Mouse (Mus musculus): Measurements from ENCODE around the gene Pnpla6. TPM values are rescaled to one million over a fixed set of nuclear protein-coding genes. Genes with fewer than 3 reads are reported as not detected.

Gene Pnpla6
- polyA plus RNA-seq, 1 experiment from 2014 or later: 16.0 TPM

DNA sequence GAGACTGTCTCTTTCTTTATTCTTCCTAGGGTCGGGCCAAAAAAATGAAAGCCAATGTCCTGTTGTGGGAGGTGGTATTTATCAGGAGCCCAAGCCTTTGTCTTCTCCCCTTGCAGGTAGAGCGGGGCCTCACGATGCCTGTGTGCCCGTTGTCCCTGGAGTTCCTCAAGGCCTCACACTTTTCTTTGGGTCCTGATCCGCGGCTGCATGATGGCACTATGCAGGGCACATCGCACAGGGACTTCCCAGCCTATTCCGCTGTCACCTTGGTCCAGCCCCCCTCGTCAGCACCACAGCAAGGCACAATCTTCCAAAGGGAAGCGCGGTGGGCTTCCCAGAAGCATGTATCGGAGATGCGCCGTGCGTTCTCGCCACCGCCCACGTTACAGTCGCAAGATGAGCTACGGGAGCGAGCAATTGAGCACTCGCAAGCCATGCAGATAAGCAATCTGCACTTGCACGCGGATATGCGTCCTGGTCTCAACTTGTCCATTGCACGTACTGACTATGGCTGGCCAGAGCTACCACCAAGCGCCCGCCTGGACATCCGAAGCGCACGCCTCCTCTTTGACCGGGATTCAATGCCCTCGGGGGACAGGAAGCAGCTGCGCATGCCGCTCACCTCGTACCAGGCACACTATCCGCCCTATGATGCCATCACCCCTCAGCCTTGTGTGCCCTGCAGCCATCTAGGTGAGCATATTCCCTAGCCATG is 39.3 kb upstream of the Pnpla6 start:
- DNase-seq (ENCODE audit: low spot score) (peak; percentile 13), ATAC-seq (ENCODE audit: low FRiP score, low TSS enrichment) (peak; percentile 27; the same call in 1 of the 2 replicates)
- Histone ChIP-seq H3K27me3 (ENCODE audit: control insufficient read depth, insufficient read depth, low read length) (no peaks in the 10 kb centered on the region), H3K9me3 (ENCODE audit: control insufficient read depth, low read length) (no peaks in the 10 kb centered on the region), H3K4me3 (ENCODE audit: low read depth, low read length) (peak overlapping the region; percentile 4; the same call in 1 of the 2 replicates), H3K4me1 (replicated peaks; ENCODE audit: control insufficient read depth, insufficient read depth) (no peaks in the 10 kb centered on the region), H3K4me2 (replicated peaks; ENCODE audit: low read depth) (peak overlapping the region; percentile 36; the same call in 1 of the 2 replicates), H3K27ac (replicated peaks) (no peak overlapping the region), H3K9ac (ENCODE audit: low read length) (no peak overlapping the region; the same call in 1 of the 2 replicates), H3K36me3 (ENCODE audit: control insufficient read depth, insufficient read depth, low read length) (no peaks in the 10 kb centered on the region)
- no peak for TF ChIP-seq CTCF (IDR thresholded peaks at IDR 0.05; ENCODE audit: low read depth)
- no peak for TF ChIP-seq EP300 (optimal IDR thresholded peaks at IDR 0.05)
- 30% methylated on average over 37 of the region's 37 CpGs for WGBS

DNA sequence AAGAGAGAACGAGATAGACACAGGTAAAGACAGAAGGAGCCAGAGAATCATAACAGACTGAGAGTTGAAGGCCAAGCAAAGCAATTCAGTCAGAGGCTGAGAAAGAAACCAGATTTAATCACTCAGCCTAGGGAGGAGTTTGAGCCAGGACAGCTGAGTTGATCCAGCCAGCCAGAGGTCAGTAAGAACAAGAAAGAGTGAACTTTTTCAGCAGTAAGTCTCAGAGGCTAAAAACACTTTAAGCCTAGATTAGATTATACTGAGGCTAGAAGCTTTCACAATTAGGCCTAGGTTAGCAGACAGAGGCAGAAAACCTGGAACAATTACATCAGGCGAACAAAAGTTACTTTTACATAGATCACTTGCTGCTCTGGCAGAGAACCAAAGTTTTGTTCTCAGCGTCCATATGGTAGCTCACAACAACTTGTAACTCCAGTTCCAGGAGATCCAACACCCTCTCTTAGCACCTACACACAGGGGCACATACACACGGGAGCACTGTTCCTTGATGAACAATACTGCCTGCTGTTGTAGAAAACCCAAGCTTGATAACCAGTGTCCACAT is 34.9 kb upstream of the Pnpla6 start:
- no peaks in the 10 kb centered on the region for H3K27me3 ChIP-seq (ENCODE audit: control insufficient read depth, insufficient read depth, low read length)
- no peak for TF ChIP-seq CTCF (IDR thresholded peaks at IDR 0.05; ENCODE audit: low read depth)
- TF ChIP-seq EP300 (optimal IDR thresholded peaks at IDR 0.05): no peak
- no peaks in the 10 kb centered on the region for H3K36me3 ChIP-seq (ENCODE audit: control insufficient read depth, insufficient read depth, low read length)
- H3K4me2 ChIP-seq (replicated peaks; ENCODE audit: low read depth): no peak overlapping the region
- H3K9ac ChIP-seq (ENCODE audit: low read length): no peak overlapping the region
- no peak; the same call in 1 of the 2 replicates for ATAC-seq (ENCODE audit: low FRiP score, low TSS enrichment)
- H3K9me3 ChIP-seq (ENCODE audit: control insufficient read depth, low read length): no peaks in the 10 kb centered on the region
- H3K4me3 ChIP-seq (ENCODE audit: low read depth, low read length): no peak overlapping the region
- WGBS: 38% methylated on average over 4 of the region's 4 CpGs
- DNase-seq (ENCODE audit: low spot score): no peak
- no peaks in the 10 kb centered on the region for H3K4me1 ChIP-seq (replicated peaks; ENCODE audit: control insufficient read depth, insufficient read depth)
- no peak overlapping the region for H3K27ac ChIP-seq (replicated peaks)

DNA sequence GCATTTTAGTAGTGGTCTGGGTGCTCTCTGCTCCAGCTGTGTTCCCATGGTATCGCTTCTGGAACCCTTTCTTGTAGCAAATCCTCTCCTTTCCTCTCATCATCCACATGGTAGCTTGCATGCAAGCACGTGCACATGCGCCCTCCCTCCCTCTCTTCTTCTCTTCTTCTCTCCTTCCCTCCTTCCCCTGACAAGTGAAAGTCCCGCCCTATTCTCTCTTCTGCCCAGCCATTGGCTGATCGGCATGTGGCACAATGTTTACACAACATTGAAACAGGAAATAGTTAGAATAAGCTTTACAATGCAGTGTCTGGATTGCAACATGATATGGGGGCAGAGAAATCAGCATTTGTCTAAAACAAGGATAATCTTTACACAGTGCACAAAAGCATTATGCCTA is 33.6 kb upstream of the Pnpla6 start:
- Histone ChIP-seq H3K9me3 (ENCODE audit: control insufficient read depth, low read length) (no peaks in the 10 kb centered on the region), H3K4me1 (replicated peaks; ENCODE audit: control insufficient read depth, insufficient read depth) (no peaks in the 10 kb centered on the region), H3K36me3 (ENCODE audit: control insufficient read depth, insufficient read depth, low read length) (no peaks in the 10 kb centered on the region), H3K4me2 (replicated peaks; ENCODE audit: low read depth) (no peak overlapping the region), H3K27ac (replicated peaks) (no peak overlapping the region), H3K27me3 (ENCODE audit: control insufficient read depth, insufficient read depth, low read length) (no peaks in the 10 kb centered on the region), H3K4me3 (ENCODE audit: low read depth, low read length) (no peak overlapping the region), H3K9ac (ENCODE audit: low read length) (no peak overlapping the region)
- no peak for ATAC-seq (ENCODE audit: low FRiP score, low TSS enrichment)
- WGBS: 54% methylated on average over 5 of the region's 5 CpGs
- DNase-seq (ENCODE audit: low spot score): no peak
- TF ChIP-seq EP300 (optimal IDR thresholded peaks at IDR 0.05) (no peak), CTCF (IDR thresholded peaks at IDR 0.05; ENCODE audit: low read depth) (no peak)

DNA sequence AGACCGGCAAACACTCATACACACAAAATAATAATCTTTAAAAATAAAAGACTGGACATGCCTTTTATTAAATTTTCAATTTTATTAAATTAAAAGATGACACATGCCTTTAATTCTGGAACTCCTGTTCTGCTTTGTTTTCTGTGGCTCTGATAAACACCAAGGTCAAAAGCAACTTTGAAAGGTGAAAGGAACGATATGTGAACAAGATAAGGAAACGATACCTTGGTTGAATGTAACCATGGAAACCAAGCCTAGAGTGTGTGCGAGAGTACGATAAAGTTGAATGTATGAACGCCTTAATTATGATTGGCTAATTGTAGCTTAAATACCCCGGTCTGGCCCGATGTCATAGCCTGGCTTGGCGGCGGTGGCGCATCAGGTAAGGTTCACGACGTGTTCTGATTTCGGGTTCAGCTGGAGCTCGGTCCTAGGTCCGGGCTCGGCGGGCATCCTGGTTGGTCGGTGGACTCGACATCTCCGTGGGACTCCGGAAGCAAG is 32.9 kb upstream of the Pnpla6 start:
- Histone ChIP-seq H3K36me3 (ENCODE audit: control insufficient read depth, insufficient read depth, low read length) (no peaks in the 10 kb centered on the region), H3K9ac (ENCODE audit: low read length) (no peak overlapping the region), H3K9me3 (ENCODE audit: control insufficient read depth, low read length) (no peaks in the 10 kb centered on the region), H3K4me2 (replicated peaks; ENCODE audit: low read depth) (no peak overlapping the region), H3K4me3 (ENCODE audit: low read depth, low read length) (no peak overlapping the region), H3K4me1 (replicated peaks; ENCODE audit: control insufficient read depth, insufficient read depth) (no peaks in the 10 kb centered on the region), H3K27ac (replicated peaks) (no peak overlapping the region), H3K27me3 (ENCODE audit: control insufficient read depth, insufficient read depth, low read length) (no peaks in the 10 kb centered on the region)
- DNase-seq (ENCODE audit: low spot score) (no peak), ATAC-seq (ENCODE audit: low FRiP score, low TSS enrichment) (0 out of 2 replicates have a peak, but pooled peaks have one; percentile 41)
- no peak for TF ChIP-seq CTCF (IDR thresholded peaks at IDR 0.05; ENCODE audit: low read depth)
- no peak for TF ChIP-seq EP300 (optimal IDR thresholded peaks at IDR 0.05)
- 74% methylated on average over 22 of the region's 22 CpGs for WGBS

DNA sequence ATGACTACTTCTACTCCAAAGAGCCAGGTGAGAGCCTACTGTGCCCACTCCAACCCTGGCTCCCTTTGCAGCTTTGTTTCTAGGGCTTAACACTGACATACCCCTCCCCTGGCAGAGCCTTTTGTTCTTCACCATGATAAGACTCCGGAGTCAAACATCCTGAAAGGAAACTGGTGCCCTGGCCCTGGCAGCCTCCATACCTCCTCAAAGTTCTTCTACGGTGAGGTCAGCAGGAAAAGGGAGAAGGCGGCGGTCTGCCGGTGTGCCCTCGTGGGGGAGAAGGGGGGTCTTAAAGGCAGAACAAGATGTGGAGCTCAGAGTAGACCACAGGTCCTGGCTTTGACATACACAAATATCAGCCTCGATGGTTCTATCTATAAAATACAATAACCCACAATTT is 31.6 kb upstream of the Pnpla6 start:
- Histone ChIP-seq H3K4me2 (replicated peaks; ENCODE audit: low read depth) (no peak overlapping the region), H3K4me1 (replicated peaks; ENCODE audit: control insufficient read depth, insufficient read depth) (no peaks in the 10 kb centered on the region), H3K36me3 (ENCODE audit: control insufficient read depth, insufficient read depth, low read length) (no peaks in the 10 kb centered on the region), H3K9me3 (ENCODE audit: control insufficient read depth, low read length) (no peaks in the 10 kb centered on the region), H3K27me3 (ENCODE audit: control insufficient read depth, insufficient read depth, low read length) (no peaks in the 10 kb centered on the region), H3K4me3 (ENCODE audit: low read depth, low read length) (no peak overlapping the region), H3K9ac (ENCODE audit: low read length) (no peak overlapping the region), H3K27ac (replicated peaks) (no peak overlapping the region)
- WGBS: 63% methylated on average over 7 of the region's 7 CpGs
- TF ChIP-seq EP300 (optimal IDR thresholded peaks at IDR 0.05) (no peak), CTCF (IDR thresholded peaks at IDR 0.05; ENCODE audit: low read depth) (no peak)
- ATAC-seq (ENCODE audit: low FRiP score, low TSS enrichment): no peak
- DNase-seq (ENCODE audit: low spot score): no peak

DNA sequence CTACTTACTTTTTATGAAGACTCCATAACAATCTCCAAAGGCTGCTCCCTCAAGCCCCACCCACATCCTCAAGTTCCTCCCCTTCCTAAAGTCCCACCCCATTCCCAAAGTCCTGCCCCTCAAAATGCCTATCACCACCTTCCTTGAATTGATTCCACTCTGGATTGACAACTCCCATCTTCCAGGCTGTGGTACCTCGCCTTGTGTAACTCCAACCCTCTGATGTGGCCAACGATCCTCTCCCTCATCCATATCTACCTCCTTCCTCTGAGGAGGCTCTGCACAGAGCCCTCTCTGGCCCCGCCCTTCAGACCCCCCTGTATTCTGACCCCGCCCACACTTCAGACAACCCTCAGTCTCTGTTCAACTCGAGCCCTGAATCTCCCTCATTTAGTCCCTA is 30.0 kb upstream of the Pnpla6 start:
- 23% methylated on average over 5 of the region's 5 CpGs for WGBS
- Histone ChIP-seq H3K4me1 (replicated peaks; ENCODE audit: control insufficient read depth, insufficient read depth) (no peaks in the 10 kb centered on the region), H3K9me3 (ENCODE audit: control insufficient read depth, low read length) (no peaks in the 10 kb centered on the region), H3K27ac (replicated peaks) (no peak overlapping the region), H3K27me3 (ENCODE audit: control insufficient read depth, insufficient read depth, low read length) (no peaks in the 10 kb centered on the region), H3K36me3 (ENCODE audit: control insufficient read depth, insufficient read depth, low read length) (no peaks in the 10 kb centered on the region), H3K9ac (ENCODE audit: low read length) (no peak overlapping the region), H3K4me3 (ENCODE audit: low read depth, low read length) (no peak overlapping the region), H3K4me2 (replicated peaks; ENCODE audit: low read depth) (no peak overlapping the region)
- DNase-seq (ENCODE audit: low spot score): no peak
- ATAC-seq (ENCODE audit: low FRiP score, low TSS enrichment): no peak
- TF ChIP-seq CTCF (IDR thresholded peaks at IDR 0.05; ENCODE audit: low read depth) (no peak), EP300 (optimal IDR thresholded peaks at IDR 0.05) (no peak)
